Mouse (Mus musculus): ENCODE measurements at regions not wholly inside any gene's neighbourhood (a gene's known extent, or its start where the extent isn't known, plus 50 kb on each side); places are given as distances from the start of the nearest gene placed in this dataset.

GRCm38 (mm10) chr6:22640100-22640499 lies 235.2 kb upstream of the Ptprz1 start:
- no peak for TF ChIP-seq CTCF (IDR thresholded peaks at IDR 0.05; ENCODE audit: low read depth, low read length)
- no peak for TF ChIP-seq POLR2A (IDR thresholded peaks at IDR 0.05; ENCODE audit: borderline replicate concordance, low read depth, low read length)
